Mouse (Mus musculus) liver, embryonic 14.5 days (tissue): ENCODE results near the gene Gzma. TPM values are rescaled to one million over a fixed set of nuclear protein-coding genes. Genes with fewer than 3 reads are reported as not detected.

Experiments
- ATAC-seq: fragments of 200-750 bp; cut with Nextera tagmentation; 2 replicates; pipeline ENCODE4 v1.8.0; 2017; ENCODE audit warnings: moderate number of reproducible peaks, mild to moderate bottlenecking, moderate library complexity; ENCODE audit not compliant: insufficient read depth
- DNase-seq, 3 experiments: peaks; one replicate each; pipeline ENCODE4 v3.0.0-alpha.2; 2012 to 2013; ENCODE audit warnings: low read depth in 3 of 3, low spot score in 3 of 3
- H3K27ac ChIP-seq: fragments of 300-500 bp; sonication (generic); 2 replicates; pipeline ENCODE4 v1.5.1; 2014; ENCODE audit warnings: moderate library complexity, mild to moderate bottlenecking, control low read depth, inconsistent platforms
- H3K27me3 ChIP-seq: fragments of 300-500 bp; sonication (generic); 2 replicates; pipeline ENCODE4 v1.6.1; 2014; ENCODE audit warnings: mild to moderate bottlenecking, low read length, moderate library complexity; ENCODE audit not compliant: control insufficient read depth, insufficient read depth
- H3K36me3 ChIP-seq: fragments of 300-500 bp; sonication (generic); replicated peaks from 2 replicates; pipeline ENCODE4 v1.6.1; 2014; ENCODE audit warnings: low read depth; ENCODE audit not compliant: control insufficient read depth, insufficient read depth
- H3K4me1 ChIP-seq, 2 experiments: fragments of 200-500 bp in 1 of 2; fragments of 300-500 bp in 1 of 2; sonication (generic) in 1 of 2; replicated peaks; 2 replicates each; pipeline ENCODE4 v1.6.1; 2012 to 2014; ENCODE audit warnings: antibody characterized with exemption in 1 of 2, inconsistent platforms in 1 of 2, low read length in 1 of 2; ENCODE audit not compliant: control insufficient read depth in 2 of 2, insufficient read depth in 2 of 2
- H3K4me2 ChIP-seq: fragments of 300-500 bp; sonication (generic); 2 replicates; pipeline ENCODE4 v1.6.1; 2014; ENCODE audit warnings: low read depth, mild to moderate bottlenecking, control low read depth, moderate library complexity
- H3K4me3 ChIP-seq, 2 experiments: fragments of 200-500 bp in 1 of 2; fragments of 300-500 bp in 1 of 2; sonication (generic) in 1 of 2; 2 replicates each; pipeline ENCODE4 v1.5.1; 2012 to 2014; ENCODE audit warnings: low read depth in 2 of 2, low read length in 2 of 2, mild to moderate bottlenecking in 2 of 2, control low read depth in 1 of 2, inconsistent platforms in 1 of 2, moderate library complexity in 1 of 2; ENCODE audit not compliant: insufficient read depth in 1 of 2
- H3K9ac ChIP-seq: fragments of 300-500 bp; sonication (generic); replicated peaks from 2 replicates; pipeline ENCODE4 v1.6.1; 2014; ENCODE audit warnings: mild to moderate bottlenecking, control low read depth, moderate library complexity
- H3K9me3 ChIP-seq: fragments of 300-500 bp; sonication (generic); 2 replicates; pipeline ENCODE4 v1.6.1; 2016; ENCODE audit warnings: low read length, mixed read lengths; ENCODE audit not compliant: control insufficient read depth
- CTCF ChIP-seq: IDR thresholded peaks from 2 replicates; pipeline ENCODE4 v1.5.1; 2016; ENCODE audit warnings: antibody characterized with exemption, low read depth, control low read depth
- EP300 ChIP-seq: IDR thresholded peaks from 2 replicates; pipeline ENCODE4 v1.6.1; 2016; ENCODE audit warnings: antibody characterized with exemption, low read depth
- WGBS: fragments of 180-500 bp; shearing (Covaris S2); extraction: QIAGEN DNeasy Blood & Tissue Kit; methylation state at CpG from one replicate; pipeline ENCODE4 v1.1.7; 2014; ENCODE audit not compliant: insufficient replicate concordance; 5-methylcytosine and 5-hydroxymethylcytosine counted together
- polyA plus RNA-seq, 2 experiments: library from polyadenylated mRNA; depleted of rRNA in 1 of 2; stranded (reverse) in 1 of 2; unstranded in 1 of 2; fragments of >200 nt; fragmentation: Nextera tagmentation in 1 of 2; extraction: Ambion mirVana in 1 of 2; gene quantifications; 2 replicates each; pipeline versions ENCODE4 v1.2.1 to v1.2.3; 2012 to 2014

Gene Gzma
- polyA plus RNA-seq, 2 experiments: 0.19 to 0.56 TPM

GRCm38 (mm10) chr13:113094618-113095017 is 6.2 kb downstream of the Gzma start:
- no peaks in the 10 kb centered on the region for H3K4me1 ChIP-seq
- H3K27me3 ChIP-seq: no peaks in the 10 kb centered on the region
- no peaks in the 10 kb centered on the region for H3K9me3 ChIP-seq
- no peak overlapping the region for H3K9ac ChIP-seq
- 34% methylated on average over 1 of the region's 1 CpGs for WGBS
- TF ChIP-seq EP300 (no peak), CTCF (no peak)
- no peak for ATAC-seq
- no peak overlapping the region for H3K4me3 ChIP-seq
- no peak overlapping the region for H3K4me2 ChIP-seq
- no peak overlapping the region for H3K27ac ChIP-seq
- H3K36me3 ChIP-seq: no peaks in the 10 kb centered on the region
- DNase-seq: no peak

- no peaks in the 10 kb centered on the region for H3K4me1 ChIP-seq
- TF ChIP-seq EP300 (no peak), CTCF (no peak)
- H3K27ac ChIP-seq: no peak overlapping the region
- no peaks in the 10 kb centered on the region for H3K9me3 ChIP-seq
- ATAC-seq (no peak), DNase-seq (no peak)
- no peak overlapping the region for H3K4me3 ChIP-seq
- H3K9ac ChIP-seq: no peak overlapping the region
- no peaks in the 10 kb centered on the region for H3K36me3 ChIP-seq
- no peaks in the 10 kb centered on the region for H3K27me3 ChIP-seq
- WGBS: 60% methylated on average over 8 of the region's 8 CpGs
- no peak overlapping the region for H3K4me2 ChIP-seq
These were observed 10.3 kb downstream of the Gzma start for GRCm38 (mm10) chr13:113090489-113090888.

DNA sequence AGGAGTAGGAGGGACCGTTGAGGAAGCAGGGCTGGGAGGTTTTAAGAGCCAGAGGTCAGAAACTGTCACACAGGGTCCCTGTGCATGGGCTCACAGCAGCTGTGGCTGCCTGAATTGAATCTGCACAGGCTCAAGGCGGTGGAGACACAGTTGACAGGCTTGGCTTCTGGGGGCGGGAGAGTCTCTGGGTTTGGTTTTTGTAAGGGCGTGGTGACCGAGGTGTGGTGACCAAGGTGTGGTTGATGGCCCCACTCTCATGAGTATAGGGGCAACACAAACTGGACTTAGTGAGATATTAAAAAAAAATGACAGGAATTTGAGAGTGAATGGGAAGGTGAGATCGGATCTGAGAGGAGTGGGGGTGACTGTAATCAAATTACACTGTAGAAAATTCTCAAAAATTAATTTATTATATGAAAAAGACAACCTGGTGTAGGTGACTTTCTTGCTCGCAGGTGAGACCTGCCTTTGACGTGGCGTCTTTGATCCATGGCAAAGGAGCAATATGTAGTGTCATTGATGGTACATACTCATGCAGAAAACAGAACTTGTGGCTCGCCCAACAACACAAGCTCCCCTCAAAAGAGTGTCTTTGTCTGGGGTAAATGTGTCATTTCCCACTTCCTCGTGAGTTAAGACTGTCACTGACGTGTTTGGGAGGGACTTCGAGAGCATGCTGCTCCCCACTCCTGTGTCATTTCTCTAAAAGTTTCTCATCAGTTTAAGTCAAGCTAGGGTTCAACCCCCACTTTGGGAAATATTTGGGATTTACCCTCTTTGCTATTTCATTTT is 13.4 kb downstream of the Gzma start:
- Histone ChIP-seq H3K9me3 (no peaks in the 10 kb centered on the region), H3K4me1 (peaks cover 0 to 6% of the 10 kb centered on the region in 2 experiments; a peak in 2 of 4 replicates), H3K36me3 (no peaks in the 10 kb centered on the region), H3K27ac (no peak overlapping the region), H3K4me3 (no peak overlapping the region), H3K4me2 (no peak overlapping the region), H3K27me3 (no peaks in the 10 kb centered on the region), H3K9ac (no peak overlapping the region)
- 57% methylated on average over 13 of the region's 13 CpGs for WGBS
- TF ChIP-seq CTCF (no peak), EP300 (no peak)
- DNase-seq (no peak), ATAC-seq (no peak)

GRCm38 (mm10) chr13:113084732-113085131 is 16.0 kb downstream of the Gzma start:
- Histone ChIP-seq H3K36me3 (no peaks in the 10 kb centered on the region), H3K4me1 (peaks cover 0 to 6% of the 10 kb centered on the region in 2 experiments; a peak in 2 of 4 replicates), H3K27me3 (no peaks in the 10 kb centered on the region), H3K9ac (no peak overlapping the region), H3K9me3 (no peaks in the 10 kb centered on the region), H3K4me3 (no peak overlapping the region), H3K4me2 (no peak overlapping the region), H3K27ac (no peak overlapping the region)
- DNase-seq (no peak), ATAC-seq (no peak)
- TF ChIP-seq CTCF (no peak), EP300 (no peak)
- 11% methylated on average over 5 of the region's 5 CpGs for WGBS

GRCm38 (mm10) chr13:113082101-113082500 is 18.7 kb downstream of the Gzma start:
- 50% methylated on average over 1 of the region's 1 CpGs for WGBS
- Histone ChIP-seq H3K4me1 (peaks cover 0 to 6% of the 10 kb centered on the region in 2 experiments; a peak in 2 of 4 replicates), H3K9ac (no peak overlapping the region), H3K27me3 (no peaks in the 10 kb centered on the region), H3K4me2 (no peak overlapping the region), H3K27ac (no peak overlapping the region), H3K4me3 (no peak overlapping the region), H3K9me3 (no peaks in the 10 kb centered on the region), H3K36me3 (no peaks in the 10 kb centered on the region)
- ATAC-seq (no peak), DNase-seq (no peak)
- no peak for TF ChIP-seq CTCF
- no peak for TF ChIP-seq EP300
